Comparison of ENCODE assay signal across 8 mouse cellular contexts in the genomic region with DNA sequence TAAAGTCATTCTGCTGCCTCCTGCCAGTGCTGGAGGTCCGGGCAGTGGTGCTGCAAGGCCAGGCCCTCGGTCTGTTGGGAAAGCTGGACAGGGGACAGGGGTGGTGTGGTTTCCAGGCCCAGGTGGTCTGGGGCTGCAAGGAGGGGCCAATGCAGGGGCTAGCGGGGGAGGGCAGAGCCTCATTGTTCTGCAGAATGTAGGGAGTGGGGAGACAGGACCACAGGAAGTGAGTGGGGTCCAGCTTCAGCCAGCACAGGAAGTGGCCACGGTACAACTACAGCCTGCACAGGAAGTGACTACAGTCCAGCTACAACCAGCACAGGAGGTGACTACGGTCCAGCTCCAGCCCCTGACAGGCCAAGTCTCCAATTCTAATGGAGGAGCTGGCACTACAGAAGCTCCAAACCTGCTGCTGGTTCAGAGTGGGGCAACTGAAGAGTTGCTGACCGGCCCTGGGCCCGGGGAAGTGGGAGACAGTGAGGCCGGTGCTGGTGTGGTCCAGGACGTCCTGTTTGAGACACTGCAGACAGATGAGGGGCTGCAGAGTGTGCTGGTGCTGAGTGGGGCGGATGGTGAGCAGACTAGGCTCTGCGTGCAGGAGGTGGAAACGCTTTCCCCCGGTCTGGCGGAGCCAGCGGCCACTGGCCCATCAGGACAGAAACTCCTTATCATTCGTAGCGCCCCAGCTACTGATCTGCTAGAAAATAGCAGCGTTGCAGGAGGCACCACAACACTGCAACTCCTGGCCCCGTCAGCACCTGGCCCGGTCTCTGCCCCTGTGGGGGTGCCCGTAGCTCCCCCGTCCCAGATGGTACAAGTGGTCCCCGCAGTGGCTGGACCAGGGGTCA. TPM values are rescaled to one million over a fixed set of nuclear protein-coding genes. Genes with fewer than 3 reads are reported as not detected.
DNase-seq lines count a peak whose midpoint lies in the region; ATAC-seq and TF ChIP-seq lines count a peak whose summit lies in the region.

No protein-coding gene starts in this region.

- ATAC-seq in cerebellum, adult (ENCODE audit: insufficient number of reproducible peaks, low FRiP score, low TSS enrichment): no peak
- peak; percentile 27 for ATAC-seq in heart, postnatal 0 days (ENCODE audit: insufficient read depth, low read depth)
- peak; percentile 26 for ATAC-seq in liver, postnatal 0 days

- no peaks in the 10 kb centered on the region for H3K9me3 ChIP-seq in ES-Bruce4 (replicated peaks; ENCODE audit: control insufficient read depth, insufficient read depth, low read length, poor library complexity, severe bottlenecking)
- no peaks in the 10 kb centered on the region for H3K9me3 ChIP-seq in heart, postnatal 0 days (replicated peaks; ENCODE audit: control insufficient read depth, low read length)
- no peaks in the 10 kb centered on the region for H3K9me3 ChIP-seq in liver, postnatal 0 days (ENCODE audit: low read length)

- 27% methylated on average over 23 of the region's 23 CpGs for WGBS in heart, postnatal 0 days
- 39% methylated on average over 23 of the region's 23 CpGs for WGBS in liver, postnatal 0 days (ENCODE audit: insufficient replicate concordance)

- 0 out of 2 replicates have a peak overlapping the region, but pooled peaks have one; percentile 13 for H3K4me2 ChIP-seq in heart, postnatal 0 days (ENCODE audit: low read depth, low read length)
- 0 out of 2 replicates have a peak overlapping the region, but pooled peaks have one; percentile 29 for H3K4me2 ChIP-seq in liver, postnatal 0 days (ENCODE audit: low read depth, low read length)

- no peaks in the 10 kb centered on the region for H3K36me3 ChIP-seq in ES-Bruce4 (ENCODE audit: control insufficient read depth, insufficient read depth, low read length, poor library complexity, severe bottlenecking)
- H3K36me3 ChIP-seq in heart, postnatal 0 days (replicated peaks; ENCODE audit: control insufficient read depth, insufficient read depth, low read length): peaks cover 32% of the 10 kb centered on the region
- H3K36me3 ChIP-seq in liver, postnatal 0 days (replicated peaks; ENCODE audit: insufficient read depth, low read length): peaks cover 26% of the 10 kb centered on the region

- H3K4me1 ChIP-seq in ES-Bruce4 (ENCODE audit: control insufficient read depth, insufficient read depth, low read length): no peaks in the 10 kb centered on the region
- peaks cover 22% of the 10 kb centered on the region for H3K4me1 ChIP-seq in heart, postnatal 0 days (ENCODE audit: control insufficient read depth, insufficient read depth)
- peaks cover 24% of the 10 kb centered on the region for H3K4me1 ChIP-seq in liver, postnatal 0 days (ENCODE audit: insufficient read depth)

- TF ChIP-seq POLR2A in ES-Bruce4 (IDR thresholded peaks at IDR 0.05; ENCODE audit: insufficient read depth, low read length): no peak

- no peaks in the 10 kb centered on the region for H3K27me3 ChIP-seq in ES-Bruce4 (ENCODE audit: control insufficient read depth, insufficient read depth, low read length, poor library complexity, severe bottlenecking)
- H3K27me3 ChIP-seq in heart, postnatal 0 days (ENCODE audit: control insufficient read depth, insufficient read depth, low read length): no peaks in the 10 kb centered on the region
- peaks cover 23% of the 10 kb centered on the region for H3K27me3 ChIP-seq in liver, postnatal 0 days (ENCODE audit: insufficient read depth, low read length)

- TF ChIP-seq EP300 in ES-Bruce4 (IDR thresholded peaks at IDR 0.05; ENCODE audit: insufficient read depth, low read depth, low read length): no peak
- no peak; the same call in 1 of the 2 replicates for TF ChIP-seq EP300 in heart, postnatal 0 days (IDR thresholded peaks at IDR 0.05; ENCODE audit: low read depth)
- no peak for TF ChIP-seq EP300 in liver, postnatal 0 days (IDR thresholded peaks at IDR 0.05; ENCODE audit: low read depth)

- no peak overlapping the region for H3K27ac ChIP-seq in ES-Bruce4 (ENCODE audit: insufficient read depth, low read length)
- H3K27ac ChIP-seq in heart, postnatal 0 days (ENCODE audit: low read depth): peak overlapping the region; percentile 77
- no peak overlapping the region; the same call in 1 of the 2 replicates for H3K27ac ChIP-seq in liver, postnatal 0 days (ENCODE audit: low read depth)

- H3K9ac ChIP-seq in ES-Bruce4 (ENCODE audit: low read depth, poor library complexity, severe bottlenecking): 0 out of 2 replicates have a peak overlapping the region, but pooled peaks have one; percentile 1
- H3K9ac ChIP-seq in heart, postnatal 0 days (replicated peaks; ENCODE audit: low read depth, low read length): no peak overlapping the region
- H3K9ac ChIP-seq in liver, postnatal 0 days (replicated peaks): 0 out of 2 replicates have a peak overlapping the region, but pooled peaks have one; percentile 26

- no peak overlapping the region for H3K4me3 ChIP-seq in ES-Bruce4 (ENCODE audit: low read depth, low read length)
- H3K4me3 ChIP-seq in heart, postnatal 0 days (ENCODE audit: low read depth, low read length): no peak overlapping the region
- H3K4me3 ChIP-seq in liver, postnatal 0 days (ENCODE audit: low read depth, low read length): no peak overlapping the region

- peak; percentile 26 to 40 for DNase-seq in cerebellum, postnatal 10 days
- DNase-seq in heart, postnatal 0 days (ENCODE audit: low spot score): peak; percentile 46
- DNase-seq in liver, postnatal 0 days: no peak
- DNase-seq in retina, embryonic 14.5 days (ENCODE audit: low spot score): no peak
- no peak for DNase-seq in adrenal gland, adult 2 months
- DNase-seq in retina, postnatal 1 day: no peak

- TF ChIP-seq CTCF in ES-Bruce4 (IDR thresholded peaks at IDR 0.05; ENCODE audit: low read depth, low read length): no peak
- no peak for TF ChIP-seq CTCF in heart, postnatal 0 days (IDR thresholded peaks at IDR 0.05; ENCODE audit: low read depth)
- TF ChIP-seq CTCF in liver, postnatal 0 days (IDR thresholded peaks at IDR 0.05; ENCODE audit: low read depth): no peak

RNA-seq across cellular contexts. Expression of a gene that starts 0.6 kb away (rescaled TPM):
- polyA plus RNA-seq in ES-Bruce4 (2011; ENCODE audit: insufficient read depth, insufficient read length, low read depth, missing spikeins): 2.2 and 3.3 TPM in 2 replicates
- total RNA-seq in heart, postnatal 0 days (2014; rRNA removed; ENCODE audit: low replicate concordance): 2.0 and 4.2 TPM in 2 replicates
- 2.8 and 3.6 TPM in 2 replicates for polyA plus RNA-seq in heart, postnatal 0 days (2015; fragmentation: Nextera tagmentation; extraction: Ambion mirVana)
- polyA plus RNA-seq in liver, postnatal 0 days (2015; fragmentation: Nextera tagmentation; extraction: Ambion mirVana): 0.09 and 0.20 TPM in 2 replicates
- total RNA-seq in adrenal gland, adult 2 months (2021): 1 to 10 TPM; 8.4 to 9.2 TPM
- polyA plus RNA-seq in adrenal gland, adult 2 months (2012; rRNA removed): 11.4 and 20.0 TPM in 2 replicates

RNA-seq across cellular contexts. Expression of a gene that starts 4.4 kb away (rescaled TPM):
- polyA plus RNA-seq in ES-Bruce4 (2011; ENCODE audit: insufficient read depth, insufficient read length, low read depth, missing spikeins): 1.5 and 2.0 TPM in 2 replicates
- 3.5 and 5.0 TPM in 2 replicates for total RNA-seq in heart, postnatal 0 days (2014; rRNA removed; ENCODE audit: low replicate concordance)
- polyA plus RNA-seq in heart, postnatal 0 days (2015; fragmentation: Nextera tagmentation; extraction: Ambion mirVana): 1.1 and 1.2 TPM in 2 replicates
- 0.06 TPM in 2 replicates for polyA plus RNA-seq in liver, postnatal 0 days (2015; fragmentation: Nextera tagmentation; extraction: Ambion mirVana)
- total RNA-seq in adrenal gland, adult 2 months (2021): 1 to 10 TPM; 2.2 to 2.3 TPM
- 2.9 and 3.1 TPM in 2 replicates for polyA plus RNA-seq in adrenal gland, adult 2 months (2012; rRNA removed)

RNA-seq across cellular contexts. Expression of a gene that starts 6.2 kb away (rescaled TPM):
- polyA plus RNA-seq in ES-Bruce4 (2011; ENCODE audit: insufficient read depth, insufficient read length, low read depth, missing spikeins): 5.0 and 5.4 TPM in 2 replicates
- 8.9 and 13.1 TPM in 2 replicates for total RNA-seq in heart, postnatal 0 days (2014; rRNA removed; ENCODE audit: low replicate concordance)
- 1.7 and 1.9 TPM in 2 replicates for polyA plus RNA-seq in heart, postnatal 0 days (2015; fragmentation: Nextera tagmentation; extraction: Ambion mirVana)
- 0.90 and 1.0 TPM in 2 replicates for polyA plus RNA-seq in liver, postnatal 0 days (2015; fragmentation: Nextera tagmentation; extraction: Ambion mirVana)
- 10 to 100 TPM; 15.1 to 19.2 TPM for total RNA-seq in adrenal gland, adult 2 months (2021)
- 35.6 and 41.3 TPM in 2 replicates for polyA plus RNA-seq in adrenal gland, adult 2 months (2012; rRNA removed)

RNA-seq across cellular contexts. Expression of a gene that starts 14.9 kb away (rescaled TPM):
- 1.1 TPM in 2 replicates for polyA plus RNA-seq in ES-Bruce4 (2011; ENCODE audit: insufficient read depth, insufficient read length, low read depth, missing spikeins)
- 0.88 TPM in 1 of 2 replicates, not detected in the other for total RNA-seq in heart, postnatal 0 days (2014; rRNA removed; ENCODE audit: low replicate concordance)
- polyA plus RNA-seq in heart, postnatal 0 days (2015; fragmentation: Nextera tagmentation; extraction: Ambion mirVana): 0.08 and 0.12 TPM in 2 replicates
- not detected in 2 replicates for polyA plus RNA-seq in liver, postnatal 0 days (2015; fragmentation: Nextera tagmentation; extraction: Ambion mirVana)
- total RNA-seq in adrenal gland, adult 2 months (2021): under 1 TPM; 0.23 to 0.45 TPM
- 0.27 TPM in 1 of 2 replicates, not detected in the other for polyA plus RNA-seq in adrenal gland, adult 2 months (2012; rRNA removed)

RNA-seq across cellular contexts. Expression of a gene that starts 43.0 kb away (rescaled TPM):
- polyA plus RNA-seq in ES-Bruce4 (2011; ENCODE audit: insufficient read depth, insufficient read length, low read depth, missing spikeins): 0.48 and 1.0 TPM in 2 replicates
- 16.4 and 19.9 TPM in 2 replicates for total RNA-seq in heart, postnatal 0 days (2014; rRNA removed; ENCODE audit: low replicate concordance)
- polyA plus RNA-seq in heart, postnatal 0 days (2015; fragmentation: Nextera tagmentation; extraction: Ambion mirVana): 22.0 and 24.3 TPM in 2 replicates
- 0.09 TPM in 1 of 2 replicates, not detected in the other for polyA plus RNA-seq in liver, postnatal 0 days (2015; fragmentation: Nextera tagmentation; extraction: Ambion mirVana)
- total RNA-seq in adrenal gland, adult 2 months (2021): 1 to 10 TPM in 1 of 2 experiments, under 1 TPM in 1; 0.32 to 1.0 TPM
- 0.52 and 1.4 TPM in 2 replicates for polyA plus RNA-seq in adrenal gland, adult 2 months (2012; rRNA removed)

Comparison
In these comparisons a context has a peak if more than half of its experiments do, and no peak if none do; other contexts are left out.
1. DNase-seq: peak in cerebellum, postnatal 10 days (2 of 2) and heart, postnatal 0 days (single experiment); none in liver, postnatal 0 days (single experiment), retina, embryonic 14.5 days (single experiment), adrenal gland, adult 2 months (single experiment) and retina, postnatal 1 day (single experiment).